Mouse (Mus musculus): ENCODE measurements around the gene Elk1. TPM values are rescaled to one million over a fixed set of nuclear protein-coding genes. Genes with fewer than 3 reads are reported as not detected.

Gene Elk1
- polyA plus RNA-seq (2015; fragmentation: Nextera tagmentation; extraction: Ambion mirVana): 20.0 TPM in 2 replicates

DNA sequence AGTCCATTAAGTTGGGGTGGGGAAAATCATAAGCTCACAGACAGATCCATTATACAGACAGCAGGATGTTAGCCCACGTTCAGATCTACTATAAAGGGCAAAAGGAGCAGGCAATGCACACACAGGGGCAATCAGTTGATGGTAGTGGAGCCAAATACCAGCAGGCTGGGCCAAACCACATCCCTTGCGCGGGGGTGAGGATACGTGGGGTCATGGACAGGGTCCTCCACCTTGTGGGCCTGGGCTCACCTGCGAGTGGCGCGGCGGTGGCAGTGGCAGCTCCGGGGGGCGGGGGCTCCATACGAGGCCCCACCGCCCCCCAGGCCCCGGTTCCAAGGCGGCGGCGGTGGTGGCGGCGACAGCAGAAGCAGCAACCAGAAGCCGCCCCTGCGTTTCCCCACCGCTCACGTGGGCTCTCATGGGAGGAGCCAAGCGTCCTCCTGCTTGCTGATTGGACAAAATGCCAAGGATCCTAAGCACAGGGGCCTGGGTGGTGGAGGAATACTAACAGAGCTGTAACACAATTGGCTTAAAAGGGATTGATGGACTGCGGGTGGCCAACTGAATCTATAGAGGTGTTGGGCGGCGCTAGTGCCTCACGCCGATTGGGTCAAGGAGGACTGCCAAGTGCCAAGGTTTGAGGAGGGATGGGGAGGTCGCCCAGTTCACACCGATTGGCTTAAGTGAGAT lies at the start of gene Elk1:
TSS of gene Elk1 (minus strand) at position 418 of the 690 bp plus-strand sequence.
- Histone ChIP-seq H3K4me2 (peak within 1 kb of the TSS; percentile 58), H3K9ac (peak within 1 kb of the TSS; percentile 71), H3K27me3 (no peaks in the 10 kb centered on the region), H3K4me1 (peaks cover 10% of the 10 kb centered on the region; the same call in 1 of the 2 replicates), H3K4me3 (peak within 1 kb of the TSS; percentile 62), H3K27ac (peak within 1 kb of the TSS; percentile 44), H3K36me3 (ENCODE audit: poor library complexity, severe bottlenecking) (no peaks in the 10 kb centered on the region), H3K9me3 (replicated peaks) (no peaks in the 10 kb centered on the region)
- 29% methylated on average over 28 of the region's 30 CpGs for WGBS
- peak; percentile 99 for ATAC-seq

GRCm38 (mm10) chrX:20980901-20981300 lies 30.5 kb upstream of the Elk1 start:
- Histone ChIP-seq H3K9me3 (replicated peaks) (no peaks in the 10 kb centered on the region), H3K4me2 (no peak overlapping the region), H3K27ac (no peak overlapping the region), H3K9ac (no peak overlapping the region), H3K27me3 (no peaks in the 10 kb centered on the region), H3K4me3 (no peak overlapping the region), H3K36me3 (ENCODE audit: poor library complexity, severe bottlenecking) (no peaks in the 10 kb centered on the region), H3K4me1 (no peaks in the 10 kb centered on the region)
- 71% methylated on average over 1 of the region's 1 CpGs for WGBS
- ATAC-seq: no peak

GRCm38 (mm10) chrX:20961477-20962378 lies 11.3 kb upstream of the Elk1 start, which contains the start of gene Uxt:
Gene Uxt, minus strand, starts transcription at chrX:20962017.
- WGBS: 16% methylated on average over 56 of the region's 57 CpGs
- H3K4me2 ChIP-seq: peak within 1 kb of the TSS; percentile 56
- H3K27ac ChIP-seq: peak within 1 kb of the TSS; percentile 57; the same call in 1 of the 2 replicates
- peak; percentile 99 for ATAC-seq
- peak within 1 kb of the TSS; percentile 51 for H3K4me3 ChIP-seq
- no peaks in the 10 kb centered on the region for H3K9me3 ChIP-seq (replicated peaks)
- H3K4me1 ChIP-seq: no peaks in the 10 kb centered on the region
- peaks cover 12% of the 10 kb centered on the region for H3K36me3 ChIP-seq (ENCODE audit: poor library complexity, severe bottlenecking)
- peak within 1 kb of the TSS; percentile 57 for H3K9ac ChIP-seq
- H3K27me3 ChIP-seq: no peaks in the 10 kb centered on the region

DNA sequence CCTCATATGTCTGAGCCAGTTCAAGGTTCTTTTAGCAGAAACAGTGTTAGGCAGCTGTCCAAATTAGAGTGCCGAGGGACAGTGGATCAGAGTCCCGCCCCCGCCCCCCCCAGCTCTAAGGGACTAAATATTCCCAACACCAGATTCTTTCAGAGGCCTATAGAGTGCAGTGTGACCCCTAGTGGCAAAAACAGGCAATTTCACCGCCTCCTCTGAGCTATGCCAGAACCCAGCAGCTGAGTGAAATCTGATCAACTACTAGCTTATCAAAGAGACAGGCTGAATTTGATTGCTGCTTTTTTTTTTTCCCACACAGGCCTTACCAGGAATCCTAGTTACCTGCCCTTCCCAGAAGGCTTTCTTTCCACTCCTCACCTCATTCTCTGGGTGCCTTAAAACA lies 4.4 kb downstream of the Elk1 start:
- Histone ChIP-seq H3K9ac (no peak overlapping the region), H3K36me3 (ENCODE audit: poor library complexity, severe bottlenecking) (no peaks in the 10 kb centered on the region; the same call in 1 of the 2 replicates), H3K9me3 (replicated peaks) (no peaks in the 10 kb centered on the region), H3K4me2 (no peak overlapping the region), H3K27ac (no peak overlapping the region), H3K27me3 (no peaks in the 10 kb centered on the region), H3K4me1 (peaks cover 10% of the 10 kb centered on the region; the same call in 1 of the 2 replicates), H3K4me3 (no peak overlapping the region)
- 13% methylated on average over 4 of the region's 4 CpGs for WGBS
- no peak for ATAC-seq

- Histone ChIP-seq H3K9ac (no peak overlapping the region), H3K36me3 (ENCODE audit: poor library complexity, severe bottlenecking) (peaks cover 60% of the 10 kb centered on the region), H3K27me3 (no peaks in the 10 kb centered on the region), H3K4me1 (no peaks in the 10 kb centered on the region), H3K9me3 (replicated peaks) (no peaks in the 10 kb centered on the region), H3K4me2 (no peak overlapping the region), H3K27ac (no peak overlapping the region), H3K4me3 (no peak overlapping the region)
- ATAC-seq: no peak
- 90% methylated on average over 1 of the region's 1 CpGs for WGBS
Measured at GRCm38 (mm10) chrX:20931963-20932362, 18.4 kb downstream of the Elk1 start.

DNA sequence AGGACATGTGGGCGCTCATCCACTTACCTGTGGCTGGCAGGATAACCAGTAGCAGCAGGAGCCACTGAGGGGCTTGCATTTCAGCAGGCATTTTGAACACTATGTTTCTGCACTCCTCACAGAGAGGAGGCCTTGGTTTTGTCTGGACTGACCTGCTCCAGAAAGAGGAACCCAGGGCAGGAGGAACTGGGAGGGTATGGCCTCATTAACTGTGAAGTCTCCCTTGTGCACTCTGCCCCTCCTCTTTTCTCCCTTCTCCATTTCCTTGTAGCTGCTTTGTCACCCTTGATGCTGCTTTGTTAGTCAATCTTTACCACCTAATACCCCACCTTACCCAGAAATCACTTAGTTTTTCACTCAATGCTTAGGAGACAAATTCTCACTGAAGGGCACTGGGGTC lies 19.0 kb downstream of the Elk1 start, which contains the start of gene Cfp:
TSS of gene Cfp (minus strand) at position 192 of the 400 bp plus-strand sequence.
- WGBS: 100% methylated on average over 1 of the region's 1 CpGs
- H3K27me3 ChIP-seq: no peaks in the 10 kb centered on the region
- no peaks in the 10 kb centered on the region for H3K4me1 ChIP-seq
- H3K9me3 ChIP-seq (replicated peaks): no peaks in the 10 kb centered on the region
- H3K27ac ChIP-seq: no peak within 1 kb of the TSS
- no peak within 1 kb of the TSS for H3K4me3 ChIP-seq
- no peak for ATAC-seq
- peaks cover 60% of the 10 kb centered on the region for H3K36me3 ChIP-seq (ENCODE audit: poor library complexity, severe bottlenecking)
- H3K9ac ChIP-seq: no peak within 1 kb of the TSS
- H3K4me2 ChIP-seq: no peak within 1 kb of the TSS

GRCm38 (mm10) chrX:20929859-20930258 lies 20.5 kb downstream of the Elk1 start:
- H3K9ac ChIP-seq: no peak overlapping the region
- no peak overlapping the region for H3K27ac ChIP-seq
- no peak for ATAC-seq
- no peaks in the 10 kb centered on the region for H3K4me1 ChIP-seq
- peaks cover 45% of the 10 kb centered on the region for H3K36me3 ChIP-seq (ENCODE audit: poor library complexity, severe bottlenecking)
- WGBS: 79% methylated on average over 1 of the region's 1 CpGs
- H3K4me2 ChIP-seq: no peak overlapping the region
- no peak overlapping the region for H3K4me3 ChIP-seq
- H3K9me3 ChIP-seq (replicated peaks): no peaks in the 10 kb centered on the region
- no peaks in the 10 kb centered on the region for H3K27me3 ChIP-seq

GRCm38 (mm10) chrX:20924976-20925375 lies 25.4 kb downstream of the Elk1 start:
- H3K9me3 ChIP-seq (replicated peaks): no peaks in the 10 kb centered on the region
- H3K27ac ChIP-seq: no peak overlapping the region
- no peak overlapping the region for H3K9ac ChIP-seq
- no peak for ATAC-seq
- no peak overlapping the region for H3K4me3 ChIP-seq
- no peak overlapping the region for H3K4me2 ChIP-seq
- H3K36me3 ChIP-seq (ENCODE audit: poor library complexity, severe bottlenecking): peaks cover 27% of the 10 kb centered on the region
- H3K4me1 ChIP-seq: 0 out of 2 replicates have a peak, but pooled peaks cover under 1% of the 10 kb centered on the region
- H3K27me3 ChIP-seq: no peaks in the 10 kb centered on the region

- ATAC-seq: no peak
- no peak overlapping the region for H3K4me2 ChIP-seq
- WGBS: 89% methylated on average over 1 of the region's 1 CpGs
- no peaks in the 10 kb centered on the region for H3K9me3 ChIP-seq (replicated peaks)
- no peak overlapping the region for H3K27ac ChIP-seq
- no peak overlapping the region for H3K4me3 ChIP-seq
- H3K36me3 ChIP-seq (ENCODE audit: poor library complexity, severe bottlenecking): peaks cover 21% of the 10 kb centered on the region
- peaks cover 4% of the 10 kb centered on the region; the same call in 1 of the 2 replicates for H3K4me1 ChIP-seq
- H3K9ac ChIP-seq: no peak overlapping the region
- H3K27me3 ChIP-seq: no peaks in the 10 kb centered on the region
Measured at GRCm38 (mm10) chrX:20923506-20923905, 26.9 kb downstream of the Elk1 start.

- no peak overlapping the region; the same call in 1 of the 2 replicates for H3K27ac ChIP-seq
- H3K4me3 ChIP-seq: peak overlapping the region; percentile 53
- no peak overlapping the region for H3K9ac ChIP-seq
- peak overlapping the region; percentile 63 for H3K4me2 ChIP-seq
- H3K9me3 ChIP-seq (replicated peaks): no peaks in the 10 kb centered on the region
- WGBS: 46% methylated on average over 5 of the region's 5 CpGs
- peak; percentile 14 for ATAC-seq
- peaks cover 4% of the 10 kb centered on the region; the same call in 1 of the 2 replicates for H3K4me1 ChIP-seq
- H3K36me3 ChIP-seq (ENCODE audit: poor library complexity, severe bottlenecking): no peaks in the 10 kb centered on the region; the same call in 1 of the 2 replicates
- H3K27me3 ChIP-seq: no peaks in the 10 kb centered on the region
Measured at GRCm38 (mm10) chrX:20921366-20921765, 29.0 kb downstream of the Elk1 start.

DNA sequence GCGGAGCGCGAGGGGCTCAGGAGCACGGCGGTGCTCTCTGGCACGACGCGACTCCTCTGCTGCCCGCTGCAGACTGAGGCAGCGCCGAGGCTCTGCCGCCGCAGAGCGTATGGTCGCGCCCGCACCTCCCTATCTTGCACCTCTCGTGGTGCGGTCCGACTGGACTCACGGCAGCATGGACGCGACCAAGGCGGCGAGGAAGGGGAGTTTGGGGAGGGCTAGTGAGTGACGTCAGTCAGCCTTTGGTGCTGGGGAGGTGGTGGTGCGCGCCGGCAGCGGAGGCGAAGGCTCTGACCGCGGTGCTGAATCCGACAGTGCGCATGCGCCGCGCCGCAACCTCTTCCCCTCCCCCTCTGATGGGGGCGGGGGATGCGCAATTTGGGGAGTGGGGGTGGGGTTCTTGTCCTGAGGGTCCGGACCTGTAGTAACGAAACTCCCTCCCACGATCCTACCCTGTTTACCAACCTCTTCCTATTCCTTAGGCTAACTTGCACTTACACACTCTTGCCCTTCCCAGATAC lies 29.5 kb downstream of the Elk1 start, which contains the start of gene Syn1:
TSS of gene Syn1 (minus strand) at position 161 of the 521 bp plus-strand sequence.
- peak within 1 kb of the TSS; percentile 63 for H3K9ac ChIP-seq
- H3K4me1 ChIP-seq: peaks cover 4% of the 10 kb centered on the region; the same call in 1 of the 2 replicates
- peak within 1 kb of the TSS; percentile 53 for H3K4me3 ChIP-seq
- peak; percentile 98 for ATAC-seq
- H3K27ac ChIP-seq: peak within 1 kb of the TSS; percentile 51; the same call in 1 of the 2 replicates
- H3K27me3 ChIP-seq: no peaks in the 10 kb centered on the region
- H3K9me3 ChIP-seq (replicated peaks): no peaks in the 10 kb centered on the region
- WGBS: 21% methylated on average over 27 of the region's 44 CpGs
- peak within 1 kb of the TSS; percentile 63 for H3K4me2 ChIP-seq
- no peaks in the 10 kb centered on the region; the same call in 1 of the 2 replicates for H3K36me3 ChIP-seq (ENCODE audit: poor library complexity, severe bottlenecking)

All from forebrain, embryonic 13.5 days (tissue).